Mouse (Mus musculus) layer of hippocampus, adult 9-11 months (tissue): ENCODE measurements around the gene Ube3c.
"Not testable (repeated sequence)": the region's sequence is repeated elsewhere in the genome, so short reads cannot be mapped to it uniquely, and the experiment has no call there.

Source experiments
- DNase-seq: peaks from one replicate; pipeline ENCODE4 v3.0.0; 2022

Ube3c gene

DNA sequence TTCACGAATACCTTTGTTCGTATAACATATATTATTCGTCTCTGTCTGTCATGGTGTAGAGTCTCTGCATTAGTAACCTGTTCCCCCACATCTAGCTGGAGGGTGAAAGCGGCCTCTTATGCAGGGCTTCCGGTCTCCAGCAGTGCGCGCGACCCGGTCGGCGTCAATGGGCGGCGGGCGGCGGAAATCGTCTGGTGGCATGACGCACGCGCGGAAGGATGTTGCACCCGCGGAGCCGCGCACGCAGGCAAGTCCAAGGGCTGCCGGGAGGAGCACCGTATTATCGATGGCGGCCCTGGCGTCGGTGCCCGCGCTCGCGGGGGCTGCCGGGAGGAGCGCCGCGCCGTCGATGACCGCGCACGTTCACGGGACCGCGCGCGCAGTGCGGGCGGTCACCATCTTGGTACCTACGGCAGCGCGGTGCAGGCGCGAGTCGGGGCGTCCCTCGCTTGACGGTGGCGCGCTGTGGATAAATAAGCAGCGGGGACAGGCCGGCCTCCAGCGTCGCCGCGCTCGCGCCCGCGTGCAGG lies at the start of gene Ube3c:
Gene Ube3c, plus strand, starts transcription at position 395 of the 530 bp plus-strand sequence.
- peak; percentile 99 for DNase-seq

DNA sequence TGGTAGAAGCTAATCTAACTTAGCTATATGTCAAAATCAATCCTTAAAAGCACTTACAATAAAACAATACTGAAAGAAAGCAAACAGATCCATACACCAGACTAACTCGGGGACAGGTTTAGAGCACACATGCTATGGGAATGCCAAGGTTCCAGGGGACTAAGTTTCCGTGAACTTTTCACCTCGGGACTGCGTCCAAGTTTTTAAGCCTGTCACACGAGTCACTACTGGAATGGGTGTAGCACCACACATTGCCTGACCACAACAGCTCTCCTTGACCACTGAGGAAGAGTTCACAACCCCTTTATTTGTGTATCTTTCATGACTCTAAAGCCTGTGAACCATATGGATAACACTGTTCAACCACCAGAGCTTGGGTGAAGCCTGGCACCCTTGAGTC lies 8.9 kb upstream of the Ube3c start:
- no peak for DNase-seq

DNA sequence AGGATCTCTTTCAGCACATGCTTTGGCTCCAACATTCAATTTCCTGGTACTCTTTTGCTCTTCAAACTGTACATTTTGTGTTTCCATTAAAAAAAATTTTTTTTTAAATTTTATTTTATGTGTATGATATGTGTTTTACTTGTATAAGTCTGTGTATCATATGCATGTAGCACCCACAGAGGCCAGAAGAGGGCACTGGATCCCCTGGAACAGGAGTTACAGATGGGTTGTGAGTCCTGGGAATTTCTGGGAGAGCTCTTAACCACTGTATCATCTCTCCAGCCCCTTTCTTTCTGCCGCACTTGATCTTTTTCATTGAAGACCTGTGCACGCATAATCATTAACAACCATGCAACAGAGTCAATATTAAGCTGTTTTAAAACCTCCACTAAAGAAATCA lies 8.4 kb upstream of the Ube3c start:
- DNase-seq: no peak

DNA sequence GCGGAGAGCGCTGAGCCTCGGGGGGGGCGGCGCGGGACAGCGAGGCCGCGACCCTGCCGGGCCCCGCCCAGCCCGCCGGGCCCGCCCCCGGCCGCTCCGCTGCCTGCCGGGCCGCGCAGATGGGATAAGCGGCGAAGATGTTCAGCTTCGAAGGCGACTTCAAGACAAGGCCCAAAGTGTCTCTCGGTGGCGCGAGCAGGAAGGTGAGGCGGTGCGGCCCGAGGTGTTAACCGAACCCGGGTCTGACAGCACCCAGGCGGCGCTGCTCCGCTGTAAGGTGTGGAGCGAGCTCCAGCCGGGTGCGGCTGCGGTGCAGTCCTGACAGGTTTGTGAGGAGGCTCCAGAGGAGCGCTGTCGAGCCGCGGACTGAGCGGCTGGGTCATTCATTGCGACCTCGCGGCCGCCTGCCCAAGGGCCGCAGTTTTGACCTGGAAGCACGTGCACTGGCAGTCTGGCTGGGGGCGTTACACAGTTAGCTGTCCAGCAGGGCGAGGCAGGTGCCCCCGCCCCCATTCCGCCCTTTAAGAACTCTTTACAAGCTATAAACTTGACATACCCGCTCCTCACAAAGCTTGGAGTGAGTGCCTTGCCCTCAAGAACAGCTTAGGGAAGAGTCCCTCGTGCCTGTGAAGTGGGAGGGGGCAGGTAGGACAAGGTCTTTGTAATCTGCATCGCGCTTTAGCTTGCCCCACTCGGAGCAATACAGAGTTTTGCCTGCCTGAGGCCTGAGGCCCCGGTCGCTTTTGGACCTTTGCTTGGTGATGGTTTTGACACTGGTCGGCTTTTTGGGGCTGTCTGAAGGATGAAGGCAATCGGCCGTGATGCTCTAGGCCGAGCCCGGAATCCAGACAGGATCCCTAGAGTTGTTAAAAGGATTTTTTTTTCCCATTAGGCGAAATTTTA lies 587 bp downstream of the Ube3c start:
- DNase-seq: no peak

DNA sequence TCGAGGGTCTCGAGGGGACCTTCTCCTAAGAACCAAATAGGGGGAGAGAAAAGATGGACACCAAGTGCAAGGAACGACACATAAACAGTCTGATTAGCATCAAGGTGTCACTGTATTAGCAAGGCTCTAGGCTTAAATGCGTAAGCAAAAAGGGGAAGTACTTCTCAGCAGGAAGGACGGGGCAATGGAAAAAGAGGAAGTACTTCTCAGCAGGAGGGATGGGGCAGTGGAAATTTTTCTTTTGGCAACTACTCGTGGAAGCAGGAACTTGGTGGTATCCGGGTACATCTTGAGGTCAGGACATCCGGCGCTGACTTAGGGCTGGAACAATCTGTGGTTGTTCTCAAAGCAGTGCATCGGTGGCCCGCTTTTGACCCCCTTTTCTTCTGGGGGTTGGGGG lies 5.2 kb downstream of the Ube3c start:
- not testable (repeated sequence) for DNase-seq

DNA sequence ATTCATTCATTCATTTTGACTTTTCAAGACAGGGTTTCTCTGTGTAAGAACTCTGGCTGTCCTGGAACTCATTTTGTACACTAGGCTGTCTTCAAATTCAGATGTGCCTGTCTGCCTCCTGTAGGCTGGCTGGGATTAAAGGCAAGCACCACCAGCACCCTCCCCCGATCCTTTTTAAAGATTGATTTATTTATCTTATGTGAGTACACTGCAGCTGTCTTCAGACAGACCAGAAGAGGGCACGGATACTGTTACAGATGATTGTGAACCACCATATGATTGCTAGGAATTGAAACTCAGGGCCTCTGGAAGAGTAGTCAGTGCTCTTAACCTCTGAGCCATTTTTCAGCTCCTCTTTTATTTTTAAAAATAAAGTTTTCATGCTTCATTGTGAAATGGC lies 6.0 kb downstream of the Ube3c start:
- no peak for DNase-seq

DNA sequence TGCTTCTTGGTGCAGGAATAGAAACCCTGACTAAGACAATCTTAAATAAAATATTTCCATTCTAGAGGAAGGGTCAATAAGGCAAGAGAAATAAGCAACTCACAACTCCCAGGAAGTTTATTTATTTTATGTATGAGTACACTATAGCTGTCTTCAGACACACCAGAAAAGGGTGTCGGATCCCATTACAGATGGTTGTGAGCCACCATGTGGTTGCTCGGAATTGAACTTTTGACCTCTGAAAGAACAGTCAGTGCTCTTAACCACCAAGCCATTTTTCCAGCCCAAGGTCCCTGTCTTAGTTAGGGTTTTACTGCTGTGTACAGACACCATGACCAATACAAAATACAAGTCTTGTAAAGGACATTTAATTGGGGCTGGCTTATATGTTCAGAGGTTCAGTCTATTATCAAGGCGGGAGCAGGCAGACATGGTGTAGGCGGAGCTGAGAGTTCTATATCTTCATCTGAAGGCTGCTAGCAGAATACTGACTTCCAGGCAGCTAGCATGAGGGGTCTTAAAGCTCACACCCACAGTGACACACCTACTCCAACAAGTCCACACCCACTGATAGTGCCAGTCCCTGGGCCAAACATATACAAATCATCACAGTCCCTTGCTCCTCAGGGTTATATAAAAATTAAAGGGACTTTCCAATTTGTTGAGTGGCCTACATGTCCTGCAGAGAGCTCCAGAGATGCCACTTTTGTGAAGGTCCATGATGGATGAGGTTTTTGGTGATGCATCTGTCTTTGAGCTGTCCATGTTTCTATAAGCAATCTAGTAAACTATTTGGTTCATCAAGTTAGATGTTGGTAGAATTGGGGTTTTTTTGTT lies 9.0 kb downstream of the Ube3c start:
- no peak for DNase-seq

DNA sequence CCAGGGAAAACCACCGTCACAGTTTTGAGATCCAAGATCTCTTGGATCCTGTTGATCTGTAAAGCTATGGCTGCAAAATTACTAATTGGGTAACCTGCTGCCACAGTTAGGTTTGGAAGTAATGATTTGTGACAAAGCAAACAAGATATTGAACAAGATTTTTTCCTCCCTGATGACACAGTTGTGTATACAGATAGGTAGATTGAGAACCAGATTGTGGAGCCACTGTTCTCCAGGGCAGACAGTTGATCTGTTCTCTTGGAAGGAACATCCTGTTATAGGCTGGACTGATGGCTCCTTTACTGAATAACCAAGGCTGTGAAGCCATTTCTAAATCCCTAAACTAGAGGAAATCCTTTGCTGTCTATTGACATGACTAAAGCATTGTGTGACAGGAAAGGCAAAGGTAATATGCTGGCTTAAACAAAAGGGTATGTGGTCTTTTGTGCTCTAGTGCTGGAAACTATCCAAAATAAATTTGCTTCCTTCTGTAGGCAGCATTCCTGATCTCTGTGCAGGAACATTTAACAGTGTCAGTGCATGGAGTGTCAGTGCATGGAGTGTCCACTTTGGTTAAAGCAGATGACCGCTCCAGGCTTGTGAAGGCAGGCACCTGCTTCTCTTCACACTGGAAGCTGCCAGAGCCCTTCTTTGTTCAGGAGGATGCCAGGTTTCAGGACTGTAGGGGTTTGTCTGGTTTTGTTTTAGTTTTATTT lies 15.0 kb downstream of the Ube3c start:
- no peak for DNase-seq

DNA sequence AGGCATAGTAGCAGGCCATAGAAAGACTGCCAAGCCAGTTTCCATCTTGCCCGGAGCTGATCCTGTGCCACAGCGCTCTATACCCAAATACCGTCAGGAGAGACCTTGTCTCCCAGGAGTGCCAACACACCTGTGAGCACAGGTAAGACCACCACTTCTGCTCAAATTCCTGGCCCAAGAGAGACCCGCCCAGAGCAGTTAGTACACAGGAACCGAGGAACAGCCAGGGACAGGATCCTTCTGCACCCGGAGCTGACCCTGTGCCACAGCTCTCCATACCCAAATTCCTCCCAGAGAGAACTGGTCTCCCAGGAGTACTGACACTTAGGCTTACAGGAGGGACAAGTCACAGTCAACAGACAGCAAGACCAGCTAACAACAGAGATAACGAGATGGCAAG lies 23.1 kb downstream of the Ube3c start:
- not testable (repeated sequence) for DNase-seq

DNA sequence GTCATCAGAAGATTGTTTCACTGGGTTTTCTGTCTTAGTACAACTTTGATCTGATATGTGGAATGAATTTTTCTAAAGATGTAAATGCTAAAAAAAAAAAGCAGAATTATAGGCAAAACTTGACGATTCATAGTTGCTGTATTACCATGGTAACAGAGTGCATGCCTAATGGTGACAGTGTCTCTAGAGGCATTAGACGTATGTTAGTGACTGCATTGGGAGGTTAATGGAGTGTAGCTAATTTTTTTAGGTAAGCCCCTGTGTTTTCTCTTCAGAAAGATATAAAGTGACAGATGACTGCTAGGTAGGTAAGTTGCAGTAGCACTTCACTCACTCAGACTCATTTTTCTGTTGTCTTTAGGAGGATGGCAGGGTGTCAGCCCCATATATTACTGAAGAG lies 37.5 kb downstream of the Ube3c start:
- DNase-seq: no peak

DNA sequence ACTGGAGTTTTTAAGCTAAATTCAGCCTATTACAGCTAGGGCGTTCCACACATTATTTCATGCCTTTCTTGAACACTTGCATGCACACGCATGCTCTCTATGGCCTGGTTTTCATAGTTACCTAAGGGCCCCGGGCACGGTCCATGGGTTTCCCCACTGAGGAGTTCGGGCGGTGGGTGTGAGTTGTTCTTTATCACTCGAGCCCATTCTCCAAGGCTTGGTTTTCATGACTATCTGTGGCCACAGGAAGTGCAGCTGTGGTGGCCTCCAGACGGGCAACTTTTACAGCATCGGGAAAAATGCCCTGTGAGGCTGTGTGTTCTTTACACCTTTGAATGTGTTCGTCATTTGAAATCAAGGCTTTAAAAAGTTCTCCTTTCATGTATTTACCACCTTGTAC lies 56.6 kb downstream of the Ube3c start:
- no peak for DNase-seq

DNA sequence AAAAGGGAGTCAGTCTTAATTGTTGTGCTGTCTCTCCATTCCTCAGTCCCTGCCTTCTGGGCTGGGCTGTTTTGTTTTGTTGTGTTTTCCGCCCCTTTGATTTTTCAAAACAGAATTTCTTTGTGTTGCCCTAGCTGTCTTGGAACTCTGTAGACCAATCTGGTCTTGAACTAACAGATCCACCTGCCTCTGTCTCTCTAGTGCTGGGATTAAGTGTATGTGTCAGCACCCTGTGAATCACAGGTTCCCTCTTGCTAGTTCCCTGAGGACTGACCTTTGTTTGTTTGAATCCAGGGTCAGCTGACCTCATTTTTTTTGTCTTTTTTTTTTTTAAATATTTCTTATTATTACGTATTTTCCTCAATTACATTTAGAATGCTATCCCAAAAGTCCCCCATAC lies 60.9 kb downstream of the Ube3c start:
- DNase-seq: no peak

DNA sequence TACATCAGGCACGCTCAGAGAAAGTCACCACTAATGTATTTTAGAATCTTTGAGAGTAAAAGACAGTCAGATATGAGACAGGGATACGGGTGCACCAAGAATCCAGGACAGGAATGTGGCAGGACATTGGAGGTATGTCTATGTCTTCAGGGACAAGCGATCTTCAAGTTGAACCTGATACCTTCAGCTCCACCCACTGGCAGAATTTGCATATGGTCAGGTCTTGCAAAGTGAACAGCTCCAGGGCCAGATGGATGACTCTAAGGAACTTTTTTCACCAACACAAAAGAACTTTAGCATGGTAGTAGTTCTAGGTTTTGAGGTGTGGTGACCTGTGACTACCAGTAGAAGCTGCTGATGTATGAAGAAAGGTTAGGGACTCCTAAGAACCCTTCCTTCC lies 62.7 kb downstream of the Ube3c start:
- no peak for DNase-seq

DNA sequence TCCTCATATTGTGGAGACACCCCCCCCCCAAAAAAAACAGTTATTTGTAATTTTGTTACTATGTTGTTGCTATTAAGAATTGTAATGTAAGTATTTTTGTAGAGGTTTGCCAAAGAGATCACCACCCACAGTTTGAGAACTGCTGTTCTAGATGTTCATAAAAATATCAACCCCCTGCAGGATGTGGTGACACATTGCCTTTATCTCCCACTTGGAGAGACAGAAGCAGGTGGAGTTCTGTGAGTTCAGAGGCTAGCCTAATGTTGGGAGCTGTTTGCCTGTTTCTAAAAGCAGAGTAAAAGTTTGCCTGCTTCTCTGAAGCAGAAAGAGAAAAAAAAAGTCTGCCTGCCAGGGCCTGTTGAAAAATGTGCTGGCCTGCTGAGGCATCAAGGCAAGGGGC lies 67.3 kb downstream of the Ube3c start:
- no peak for DNase-seq

DNA sequence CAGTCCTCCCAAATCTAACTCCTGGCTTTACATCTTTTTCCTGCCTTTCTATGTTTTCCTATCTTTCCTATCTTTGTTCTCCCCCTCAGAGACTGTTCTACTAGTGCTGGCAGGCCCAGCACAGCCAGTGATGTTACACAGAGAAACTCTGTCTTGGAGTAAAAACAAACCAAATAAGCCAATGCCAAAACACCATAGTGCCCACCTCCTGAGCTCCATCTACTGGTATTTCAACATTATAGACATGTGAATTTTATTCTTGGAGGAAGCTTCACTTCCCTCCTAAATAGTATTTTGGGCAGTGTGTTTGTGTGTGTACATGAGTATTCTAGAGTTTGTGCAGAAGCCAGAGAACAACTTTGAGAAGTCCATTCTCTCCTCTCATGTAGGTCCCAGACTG lies 67.8 kb downstream of the Ube3c start:
- no peak for DNase-seq

DNA sequence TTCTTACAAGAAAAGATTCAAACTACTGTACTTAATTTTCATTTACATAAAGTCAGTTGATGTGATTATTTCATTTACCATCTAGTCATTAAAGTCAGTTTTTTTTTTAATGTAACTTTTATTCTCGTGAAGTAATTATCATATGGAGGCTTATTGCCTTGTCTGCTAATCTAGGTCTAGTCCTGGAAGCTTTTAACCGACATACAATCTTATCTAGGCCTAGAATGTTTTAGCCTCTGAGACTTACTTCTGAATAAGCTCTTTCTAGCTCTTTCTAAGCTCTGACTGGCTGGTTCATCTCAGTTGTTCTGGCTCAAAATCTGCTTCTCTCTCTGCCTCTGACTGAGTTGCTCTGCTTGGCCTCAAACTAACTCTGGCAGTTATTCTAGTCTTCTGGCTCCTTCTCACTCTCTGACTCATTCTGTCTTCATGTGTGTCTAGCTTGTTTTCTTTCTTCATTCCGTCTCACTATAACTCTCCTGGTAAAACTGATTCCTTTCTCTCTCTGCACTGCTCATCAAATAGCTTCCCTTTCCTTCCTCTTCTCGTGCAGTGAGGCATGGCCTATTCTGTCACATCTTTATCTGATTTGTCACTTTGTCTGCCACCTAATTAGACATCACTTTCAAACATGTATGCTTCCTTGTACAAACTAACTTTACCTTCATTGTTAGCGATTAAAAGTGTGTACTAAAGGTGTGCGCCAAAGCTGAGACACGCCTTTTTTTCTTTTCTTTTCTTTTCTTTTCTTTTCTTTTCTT lies 72.3 kb downstream of the Ube3c start:
- no peak for DNase-seq

DNA sequence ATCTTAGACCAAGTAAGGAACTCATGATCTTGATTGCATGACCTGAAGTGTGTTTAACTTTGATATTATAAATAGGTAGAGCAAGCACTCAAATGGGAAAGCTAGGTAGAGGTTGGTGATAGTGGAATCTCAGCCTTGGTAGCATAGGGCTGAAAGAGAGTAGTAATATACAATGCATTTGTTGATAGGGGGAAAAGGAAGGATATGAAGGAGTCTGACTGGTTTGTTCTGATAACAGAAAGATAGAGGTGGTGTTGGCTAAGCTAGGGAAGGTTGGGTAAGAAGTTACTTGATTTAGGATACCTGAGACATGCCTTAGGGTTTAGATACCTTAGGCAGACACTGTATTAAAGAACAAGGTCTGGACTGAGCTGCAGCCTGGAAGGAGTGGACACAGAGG lies 82.7 kb downstream of the Ube3c start:
- DNase-seq: no peak

DNA sequence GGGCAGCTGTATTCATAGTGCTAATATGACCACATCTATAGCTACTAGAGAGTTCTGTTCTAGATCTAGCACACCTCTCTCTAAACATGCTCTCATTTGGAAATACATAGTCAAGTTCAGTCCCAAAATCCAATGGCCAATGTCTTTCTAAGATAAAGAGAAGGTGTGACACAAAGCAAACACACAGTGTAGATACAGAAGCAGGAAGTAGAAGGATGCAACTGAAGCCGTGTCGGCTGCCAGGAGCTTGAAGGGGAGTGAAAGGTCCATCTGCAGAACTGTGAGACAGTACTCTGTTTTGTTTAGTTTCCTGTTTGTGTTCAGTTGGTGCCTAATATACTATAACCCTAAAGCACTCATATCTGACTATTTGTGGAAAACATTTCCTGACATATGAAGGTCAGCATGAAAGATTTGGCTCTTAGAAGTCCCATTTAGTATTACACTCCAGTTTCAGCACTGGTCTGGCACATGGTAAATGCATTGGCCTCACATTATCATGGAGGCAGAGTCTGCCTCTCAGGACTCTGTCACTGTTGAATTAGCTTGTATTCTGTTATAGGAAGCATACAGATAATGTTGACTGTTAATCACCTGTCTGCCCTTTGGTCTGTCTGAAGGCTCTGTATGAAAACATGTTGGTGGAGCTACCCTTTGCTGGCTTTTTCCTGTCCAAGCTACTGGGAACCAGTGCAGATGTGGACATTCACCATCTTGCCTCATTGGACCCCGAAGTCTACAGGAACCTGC lies 88.7 kb downstream of the Ube3c start:
- no peak for DNase-seq

DNA sequence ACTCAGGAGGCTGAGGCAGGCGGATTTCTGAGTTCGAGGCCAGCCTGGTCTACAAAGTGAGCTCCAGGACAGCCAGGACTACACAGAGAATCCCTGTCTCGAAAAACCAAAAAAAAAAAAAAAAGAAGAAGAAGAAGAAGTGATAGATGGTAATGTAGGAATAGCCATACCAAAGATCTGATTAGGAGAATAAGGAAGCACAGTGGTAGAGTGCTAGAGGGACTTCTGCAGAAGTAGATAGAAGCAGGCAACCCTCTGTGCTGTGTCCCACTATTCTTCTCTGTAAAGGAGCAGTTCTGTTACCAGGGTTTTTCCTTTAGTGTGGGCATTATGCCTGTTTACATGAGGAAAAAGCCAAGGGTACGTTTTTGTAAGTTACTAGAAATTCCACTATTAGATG lies 92.2 kb downstream of the Ube3c start:
- not testable (repeated sequence) for DNase-seq

DNA sequence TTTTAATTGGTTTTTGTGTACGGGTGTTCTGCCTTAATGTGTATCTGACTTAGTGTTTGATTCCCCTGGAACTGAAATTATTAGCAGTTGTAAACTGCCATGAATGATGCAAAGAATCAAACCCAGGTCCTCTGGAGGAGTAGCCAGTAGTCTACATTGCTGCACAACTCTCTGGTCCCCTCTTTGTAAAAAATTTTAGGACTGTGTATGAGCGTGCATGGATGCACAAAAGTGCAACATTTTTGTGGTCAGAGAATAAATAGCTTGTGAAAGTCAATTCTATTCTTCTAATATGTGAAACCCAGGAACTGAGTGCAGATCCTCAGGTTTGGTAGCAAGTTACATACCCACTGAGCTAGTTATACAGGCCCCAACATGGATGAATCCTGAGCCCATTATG lies 96.3 kb downstream of the Ube3c start:
- no peak for DNase-seq

DNA sequence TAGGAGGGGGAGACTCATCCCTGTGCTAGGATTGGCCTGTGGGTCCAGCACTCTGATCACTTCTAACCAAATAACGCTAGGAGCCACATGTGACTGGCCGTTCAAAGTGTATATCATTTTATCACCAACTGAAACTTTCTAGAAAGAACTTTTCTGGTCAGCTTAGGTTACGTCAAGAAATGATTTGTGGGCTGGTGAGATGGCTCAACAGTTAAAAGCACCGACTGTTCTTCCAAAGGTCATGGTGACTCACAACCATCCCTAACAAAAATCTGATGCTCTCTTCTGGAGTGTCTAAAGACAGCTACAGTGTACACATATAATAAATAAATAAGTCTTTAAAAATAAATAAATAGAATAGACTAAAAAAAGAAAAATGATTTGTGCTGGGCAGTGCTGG lies 103.5 kb downstream of the Ube3c start:
- DNase-seq: no peak

DNA sequence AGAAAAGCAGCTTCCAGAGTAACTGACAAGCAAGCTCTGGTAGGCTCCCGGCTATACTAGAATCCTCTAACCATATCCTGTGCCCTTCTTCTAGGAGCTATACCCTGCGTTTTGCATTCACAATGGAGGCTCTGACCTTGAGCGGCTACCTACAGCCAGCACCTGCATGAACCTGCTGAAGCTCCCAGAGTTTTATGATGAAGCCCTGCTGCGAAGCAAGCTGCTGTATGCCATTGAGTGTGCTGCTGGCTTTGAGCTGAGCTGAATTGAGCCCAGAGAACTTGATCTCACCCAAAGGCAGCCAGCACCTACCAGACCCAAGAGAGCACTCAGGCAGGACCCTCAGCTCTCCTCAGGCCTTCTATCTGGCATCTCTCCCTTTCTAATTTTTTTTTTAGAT lies 105.3 kb downstream of the Ube3c start:
- DNase-seq: no peak
